Mouse (Mus musculus) stomach, embryonic 14.5 days (tissue): ENCODE data around the gene BC051142. TPM values are rescaled to one million over a fixed set of nuclear protein-coding genes. Genes with fewer than 3 reads are reported as not detected.

Source experiments
- ATAC-seq: fragments of 200-750 bp; cut with Nextera tagmentation; 2 replicates; pipeline ENCODE4 v1.8.0; 2017; ENCODE audit warnings: low read depth, moderate TSS enrichment; ENCODE audit not compliant: insufficient number of reproducible peaks, insufficient read depth, low FRiP score
- H3K27ac ChIP-seq: fragments of 300-500 bp; sonication (generic); 2 replicates; pipeline ENCODE4 v1.5.1; 2014; ENCODE audit warnings: mild to moderate bottlenecking, low read length, moderate library complexity, mixed read lengths
- H3K27me3 ChIP-seq: fragments of 300-500 bp; sonication (generic); 2 replicates; pipeline ENCODE4 v1.6.1; 2014; ENCODE audit warnings: low read length, control low read depth, mixed read lengths; ENCODE audit not compliant: control insufficient read depth, insufficient read depth
- H3K36me3 ChIP-seq: fragments of 300-500 bp; sonication (generic); 2 replicates; pipeline ENCODE4 v1.6.1; 2014; ENCODE audit warnings: mild to moderate bottlenecking, control low read depth, low read length, moderate library complexity, mixed read lengths; ENCODE audit not compliant: control insufficient read depth, insufficient read depth
- H3K4me1 ChIP-seq: fragments of 300-500 bp; sonication (generic); 2 replicates; pipeline ENCODE4 v1.6.1; 2014; ENCODE audit warnings: low read length, control low read depth, mixed read lengths; ENCODE audit not compliant: control insufficient read depth, insufficient read depth
- H3K4me2 ChIP-seq: fragments of 300-500 bp; sonication (generic); replicated peaks from 2 replicates; pipeline ENCODE4 v1.6.1; 2014; ENCODE audit warnings: low read depth, low read length, control low read depth
- H3K4me3 ChIP-seq: fragments of 300-500 bp; sonication (generic); 2 replicates; pipeline ENCODE4 v1.5.1; 2014; ENCODE audit warnings: low read depth, low read length, control low read depth
- H3K9ac ChIP-seq: fragments of 300-500 bp; sonication (generic); replicated peaks from 2 replicates; pipeline ENCODE4 v1.6.1; 2014; ENCODE audit warnings: low read depth, mild to moderate bottlenecking, control low read depth, low read length, moderate library complexity, mixed read lengths
- H3K9me3 ChIP-seq: fragments of 300-500 bp; sonication (generic); 2 replicates; pipeline ENCODE4 v1.6.1; 2016; ENCODE audit warnings: low read depth, low read length, control low read depth; ENCODE audit not compliant: control insufficient read depth
- WGBS: fragments of 180-500 bp; shearing (Covaris S2); extraction: QIAGEN DNeasy Blood & Tissue Kit; methylation state at CpG from one replicate; pipeline ENCODE4 v1.1.7; 2014; 5-methylcytosine and 5-hydroxymethylcytosine counted together
- polyA plus RNA-seq: library from polyadenylated mRNA; unstranded; fragments of >200 nt; fragmentation: Nextera tagmentation; extraction: Ambion mirVana; gene quantifications from 2 replicates; pipeline ENCODE4 v1.2.1, GENCODE M21; 2014

The BC051142 gene
- polyA plus RNA-seq, 1 experiment from 2014 or later: 0.85 TPM

- Histone ChIP-seq H3K27ac (no peak overlapping the region), H3K4me2 (no peak overlapping the region), H3K36me3 (no peaks in the 10 kb centered on the region), H3K9ac (no peak overlapping the region), H3K4me1 (no peaks in the 10 kb centered on the region), H3K9me3 (no peaks in the 10 kb centered on the region), H3K27me3 (no peaks in the 10 kb centered on the region), H3K4me3 (no peak overlapping the region)
- no peak for ATAC-seq
- 64% methylated on average over 2 of the region's 2 CpGs for WGBS
Observed at GRCm38 (mm10) chr17:34386656-34387055, 12.0 kb upstream of the BC051142 start.

- ATAC-seq: no peak
- WGBS: 35% methylated on average over 4 of the region's 4 CpGs
- H3K9ac ChIP-seq: no peak overlapping the region
Observed at GRCm38 (mm10) chr17:34388513-34388912, 10.1 kb upstream of the BC051142 start.

GRCm38 (mm10) chr17:34391507-34391906, 7.1 kb upstream of the BC051142 start:
- no peaks in the 10 kb centered on the region for H3K27me3 ChIP-seq
- 60% methylated on average over 7 of the region's 7 CpGs for WGBS
- no peaks in the 10 kb centered on the region for H3K36me3 ChIP-seq
- peak overlapping the region; percentile 45; the same call in 1 of the 2 replicates for H3K4me2 ChIP-seq
- ATAC-seq: no peak
- no peak overlapping the region for H3K27ac ChIP-seq
- no peak overlapping the region for H3K9ac ChIP-seq
- H3K9me3 ChIP-seq: no peaks in the 10 kb centered on the region
- H3K4me3 ChIP-seq: no peak overlapping the region
- H3K4me1 ChIP-seq: no peaks in the 10 kb centered on the region

More at GRCm38 (mm10) chr17:34388513-34388912, 10.1 kb upstream of the BC051142 start:
- H3K4me1 ChIP-seq: no peaks in the 10 kb centered on the region
- no peak overlapping the region for H3K4me2 ChIP-seq
- no peaks in the 10 kb centered on the region for H3K9me3 ChIP-seq
- H3K27me3 ChIP-seq: no peaks in the 10 kb centered on the region
- no peak overlapping the region for H3K4me3 ChIP-seq
- H3K36me3 ChIP-seq: no peaks in the 10 kb centered on the region
- no peak overlapping the region for H3K27ac ChIP-seq

- H3K36me3 ChIP-seq: no peaks in the 10 kb centered on the region
- no peaks in the 10 kb centered on the region for H3K9me3 ChIP-seq
- no peaks in the 10 kb centered on the region for H3K27me3 ChIP-seq
- H3K27ac ChIP-seq: no peak overlapping the region
- H3K4me1 ChIP-seq: no peaks in the 10 kb centered on the region
- 2% methylated on average over 24 of the region's 24 CpGs for WGBS
- H3K4me2 ChIP-seq: peak overlapping the region; percentile 45
- peak overlapping the region; percentile 26 for H3K4me3 ChIP-seq
- no peak overlapping the region for H3K9ac ChIP-seq
- no peak; the same call in 1 of the 2 replicates for ATAC-seq
Observed at GRCm38 (mm10) chr17:34392321-34392720, 6.3 kb upstream of the BC051142 start.

- Histone ChIP-seq H3K4me2 (no peak overlapping the region), H3K27me3 (no peaks in the 10 kb centered on the region), H3K27ac (no peak overlapping the region), H3K9ac (no peak overlapping the region), H3K4me3 (no peak overlapping the region), H3K9me3 (no peaks in the 10 kb centered on the region), H3K4me1 (no peaks in the 10 kb centered on the region), H3K36me3 (no peaks in the 10 kb centered on the region)
- ATAC-seq: no peak
- WGBS: 70% methylated on average over 5 of the region's 5 CpGs
Observed at GRCm38 (mm10) chr17:34397357-34397756, 1.3 kb upstream of the BC051142 start.

- Histone ChIP-seq H3K9ac (peak overlapping the region; percentile 45; the same call in 1 of the 2 replicates), H3K4me1 (no peaks in the 10 kb centered on the region), H3K36me3 (no peaks in the 10 kb centered on the region), H3K9me3 (no peaks in the 10 kb centered on the region), H3K4me2 (peak overlapping the region; percentile 69), H3K27me3 (no peaks in the 10 kb centered on the region), H3K4me3 (peak overlapping the region; percentile 50), H3K27ac (no peak overlapping the region; the same call in 1 of the 2 replicates)
- ATAC-seq: peak; percentile 82; the same call in 1 of the 2 replicates
- WGBS: 18% methylated on average over 9 of the region's 9 CpGs
Observed at GRCm38 (mm10) chr17:34398058-34398710, 436 bp upstream of the BC051142 start.

GRCm38 (mm10) chr17:34399394-34399715, 735 bp downstream of the BC051142 start:
- H3K9ac ChIP-seq: no peak overlapping the region
- H3K4me3 ChIP-seq: peak overlapping the region; percentile 50; the same call in 1 of the 2 replicates
- H3K4me2 ChIP-seq: peak overlapping the region; percentile 69
- H3K9me3 ChIP-seq: no peaks in the 10 kb centered on the region
- no peaks in the 10 kb centered on the region for H3K4me1 ChIP-seq
- H3K27ac ChIP-seq: no peak overlapping the region
- 53% methylated on average over 4 of the region's 4 CpGs for WGBS
- no peaks in the 10 kb centered on the region for H3K27me3 ChIP-seq
- H3K36me3 ChIP-seq: no peaks in the 10 kb centered on the region
- ATAC-seq: no peak

GRCm38 (mm10) chr17:34411117-34411516, 12.5 kb downstream of the BC051142 start:
- ATAC-seq: no peak
- H3K4me3 ChIP-seq: no peak overlapping the region
- no peaks in the 10 kb centered on the region for H3K9me3 ChIP-seq
- H3K27ac ChIP-seq: no peak overlapping the region
- no peaks in the 10 kb centered on the region for H3K36me3 ChIP-seq
- WGBS: 23% methylated on average over 6 of the region's 6 CpGs
- H3K9ac ChIP-seq: no peak overlapping the region
- H3K27me3 ChIP-seq: no peaks in the 10 kb centered on the region
- no peaks in the 10 kb centered on the region for H3K4me1 ChIP-seq
- H3K4me2 ChIP-seq: no peak overlapping the region

GRCm38 (mm10) chr17:34420014-34420413, 21.4 kb downstream of the BC051142 start:
- Histone ChIP-seq H3K4me2 (no peak overlapping the region), H3K27me3 (no peaks in the 10 kb centered on the region), H3K4me1 (no peaks in the 10 kb centered on the region), H3K9me3 (no peaks in the 10 kb centered on the region), H3K36me3 (no peaks in the 10 kb centered on the region), H3K9ac (no peak overlapping the region), H3K27ac (no peak overlapping the region), H3K4me3 (no peak overlapping the region)
- ATAC-seq: no peak
- WGBS: 74% methylated on average over 7 of the region's 7 CpGs
